Mouse (Mus musculus): ENCODE results near the gene Aoc2. TPM values are rescaled to one million over a fixed set of nuclear protein-coding genes. Genes with fewer than 3 reads are reported as not detected.
"Not testable (repeated sequence)": the region's sequence is repeated elsewhere in the genome, so short reads cannot be mapped to it uniquely, and the experiment has no call there.

Aoc2 gene
- polyA plus RNA-seq, 1 experiment from 2014 or later: 3.1 TPM

GRCm38 (mm10) chr11:101367326-101367935, 42.6 kb downstream of the Aoc2 start, which contains the start of gene G6pc:
Gene G6pc, plus strand, starts transcription at chr11:101367561.
- no peaks in the 10 kb centered on the region for H3K36me3 ChIP-seq (replicated peaks)
- no peak within 1 kb of the TSS for H3K9ac ChIP-seq
- H3K4me1 ChIP-seq: no peaks in the 10 kb centered on the region
- no peaks in the 10 kb centered on the region for H3K27me3 ChIP-seq
- H3K4me3 ChIP-seq (replicated peaks): no peak within 1 kb of the TSS
- H3K4me2 ChIP-seq: no peak within 1 kb of the TSS
- 85% methylated on average over 8 of the region's 8 CpGs for WGBS
- H3K27ac ChIP-seq: no peak within 1 kb of the TSS
- H3K9me3 ChIP-seq: no peaks in the 10 kb centered on the region
- no peak for ATAC-seq (ENCODE audit: low FRiP score)

GRCm38 (mm10) chr11:101370141-101370540, 45.3 kb downstream of the Aoc2 start:
- Histone ChIP-seq H3K4me2 (no peak overlapping the region), H3K4me1 (no peaks in the 10 kb centered on the region), H3K9me3 (no peaks in the 10 kb centered on the region), H3K36me3 (replicated peaks) (no peaks in the 10 kb centered on the region), H3K27me3 (no peaks in the 10 kb centered on the region), H3K27ac (no peak overlapping the region), H3K9ac (no peak overlapping the region), H3K4me3 (replicated peaks) (no peak overlapping the region)
- no peak for ATAC-seq (ENCODE audit: low FRiP score)
- WGBS: 80% methylated on average over 5 of the region's 5 CpGs

DNA sequence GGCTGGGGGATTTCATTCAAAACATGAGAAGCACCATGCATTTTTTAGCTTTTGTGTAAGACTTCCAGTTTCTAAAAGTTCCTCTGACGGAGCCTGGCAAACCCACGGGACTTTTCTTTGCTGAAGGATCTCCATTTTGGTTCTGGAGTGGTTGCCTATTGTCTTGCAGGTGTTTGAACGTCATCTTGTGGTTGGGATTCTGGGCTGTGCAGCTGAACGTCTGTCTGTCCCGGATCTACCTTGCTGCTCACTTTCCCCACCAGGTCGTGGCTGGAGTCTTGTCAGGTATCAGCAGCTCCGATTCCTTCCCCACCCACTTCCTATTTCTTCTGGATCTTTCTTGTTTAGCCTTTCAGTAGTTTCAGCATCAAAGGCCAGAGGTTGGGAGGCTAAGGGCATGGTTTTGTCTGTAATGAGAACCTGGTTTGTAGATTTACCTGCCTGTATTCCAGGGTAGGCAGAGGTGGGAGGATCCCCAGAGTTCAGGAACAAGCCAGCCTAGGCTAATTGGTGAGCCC, 49.6 kb downstream of the Aoc2 start:
- WGBS: 63% methylated on average over 7 of the region's 7 CpGs
- Histone ChIP-seq H3K36me3 (replicated peaks) (no peaks in the 10 kb centered on the region), H3K9me3 (no peaks in the 10 kb centered on the region), H3K27ac (no peak overlapping the region), H3K27me3 (no peaks in the 10 kb centered on the region), H3K4me2 (no peak overlapping the region), H3K4me3 (replicated peaks) (no peak overlapping the region), H3K9ac (no peak overlapping the region), H3K4me1 (no peaks in the 10 kb centered on the region)
- ATAC-seq (ENCODE audit: low FRiP score): no peak

- ATAC-seq (ENCODE audit: low FRiP score); H3K4me2 ChIP-seq; H3K27me3 ChIP-seq: not testable (repeated sequence)
These were observed 53.3 kb downstream of the Aoc2 start for GRCm38 (mm10) chr11:101378196-101378595.

DNA sequence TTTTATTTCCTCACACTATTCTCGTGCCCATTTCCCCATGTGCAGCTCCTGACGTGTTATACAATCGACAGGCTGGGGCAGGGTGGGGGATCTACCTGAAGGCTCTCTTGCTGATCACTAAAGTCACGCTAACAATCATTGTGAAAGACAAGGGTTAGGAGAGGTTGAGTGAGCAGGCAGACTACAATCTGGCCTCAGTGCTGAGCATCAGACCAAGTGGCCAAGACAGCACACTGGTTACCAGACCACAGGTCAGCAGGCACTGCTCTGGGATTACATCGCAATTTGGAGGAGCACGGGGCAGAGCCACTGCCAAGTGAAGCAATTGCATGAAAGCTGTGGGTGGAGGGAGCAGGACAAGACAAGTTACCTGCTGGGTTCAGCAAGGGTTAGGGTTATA, 54.1 kb downstream of the Aoc2 start:
- H3K9ac ChIP-seq: no peak overlapping the region
- no peaks in the 10 kb centered on the region for H3K27me3 ChIP-seq
- no peaks in the 10 kb centered on the region for H3K36me3 ChIP-seq (replicated peaks)
- H3K4me1 ChIP-seq: peaks cover 4% of the 10 kb centered on the region; the same call in 1 of the 2 replicates
- H3K4me3 ChIP-seq (replicated peaks): no peak overlapping the region
- ATAC-seq (ENCODE audit: low FRiP score): no peak
- H3K4me2 ChIP-seq: no peak overlapping the region
- WGBS: 80% methylated on average over 6 of the region's 6 CpGs
- no peak overlapping the region for H3K27ac ChIP-seq
- H3K9me3 ChIP-seq: no peaks in the 10 kb centered on the region

More at GRCm38 (mm10) chr11:101378196-101378595, 53.3 kb downstream of the Aoc2 start:
- H3K4me1 ChIP-seq; H3K36me3 ChIP-seq (replicated peaks); H3K4me3 ChIP-seq (replicated peaks); H3K9me3 ChIP-seq; H3K27ac ChIP-seq; H3K9ac ChIP-seq: not testable (repeated sequence)
- 91% methylated on average over 8 of the region's 8 CpGs for WGBS

Small RNA genes lying within 50 kb of the gene (microRNA-seq; reads per million reads assigned to microRNA genes)
- not detected for gene Gm25593

Other genes starting within 250 kb of the Aoc2 start
- gene Hsd17b1, start 246.7 kb upstream of the Aoc2 start, polyA plus RNA-seq (2016; fragmentation: Nextera tagmentation; extraction: Ambion mirVana): 0.19 and 0.33 TPM in 2 replicates
- 50.7 and 50.9 TPM in 2 replicates for gene Coasy, start 242.5 kb upstream of the Aoc2 start, polyA plus RNA-seq (2016; fragmentation: Nextera tagmentation; extraction: Ambion mirVana)
- gene Mlx, start 237.8 kb upstream of the Aoc2 start, polyA plus RNA-seq (2016; fragmentation: Nextera tagmentation; extraction: Ambion mirVana): 47.6 and 52.6 TPM in 2 replicates
- gene Psmc3ip, start 229.6 kb upstream of the Aoc2 start, polyA plus RNA-seq (2016; fragmentation: Nextera tagmentation; extraction: Ambion mirVana): 59.0 and 62.1 TPM in 2 replicates
- 18.6 and 19.3 TPM in 2 replicates for gene Retreg3, start 205.2 kb upstream of the Aoc2 start, polyA plus RNA-seq (2016; fragmentation: Nextera tagmentation; extraction: Ambion mirVana)
- gene Tubg1, start 205.1 kb upstream of the Aoc2 start, polyA plus RNA-seq (2016; fragmentation: Nextera tagmentation; extraction: Ambion mirVana): 103 and 108 TPM in 2 replicates
- gene Tubg2, start 169.2 kb upstream of the Aoc2 start, polyA plus RNA-seq (2016; fragmentation: Nextera tagmentation; extraction: Ambion mirVana): 7.6 and 8.3 TPM in 2 replicates
- gene Cntnap1, start 154.5 kb upstream of the Aoc2 start, polyA plus RNA-seq (2016; fragmentation: Nextera tagmentation; extraction: Ambion mirVana): 0.46 and 0.57 TPM in 2 replicates
- gene Plekhh3, start 153.7 kb upstream of the Aoc2 start, polyA plus RNA-seq (2016; fragmentation: Nextera tagmentation; extraction: Ambion mirVana): 9.2 and 9.6 TPM in 2 replicates
- gene Ccr10, start 149.6 kb upstream of the Aoc2 start, polyA plus RNA-seq (2016; fragmentation: Nextera tagmentation; extraction: Ambion mirVana): 0.10 TPM in 1 of 2 replicates, not detected in the other
- gene Ezh1, start 98.6 kb upstream of the Aoc2 start, polyA plus RNA-seq (2016; fragmentation: Nextera tagmentation; extraction: Ambion mirVana): 11.1 and 12.5 TPM in 2 replicates
- 43.7 and 49.6 TPM in 2 replicates for gene Ramp2, start 79.0 kb upstream of the Aoc2 start, polyA plus RNA-seq (2016; fragmentation: Nextera tagmentation; extraction: Ambion mirVana)
- gene Vps25, start 71.4 kb upstream of the Aoc2 start, polyA plus RNA-seq (2016; fragmentation: Nextera tagmentation; extraction: Ambion mirVana): 90.4 and 93.1 TPM in 2 replicates
- gene Wnk4, start 64.5 kb upstream of the Aoc2 start, polyA plus RNA-seq (2016; fragmentation: Nextera tagmentation; extraction: Ambion mirVana): 5.7 and 7.5 TPM in 2 replicates
- 1.6 TPM in 2 replicates for gene Cntd1, start 46.1 kb upstream of the Aoc2 start, polyA plus RNA-seq (2016; fragmentation: Nextera tagmentation; extraction: Ambion mirVana)
- 178 and 183 TPM in 2 replicates for gene Coa3, start 45.9 kb upstream of the Aoc2 start, polyA plus RNA-seq (2016; fragmentation: Nextera tagmentation; extraction: Ambion mirVana)
- gene Becn1, start 22.8 kb upstream of the Aoc2 start, polyA plus RNA-seq (2016; fragmentation: Nextera tagmentation; extraction: Ambion mirVana): 164 and 169 TPM in 2 replicates
- 182 and 189 TPM in 2 replicates for gene Psme3, start 8.8 kb upstream of the Aoc2 start, polyA plus RNA-seq (2016; fragmentation: Nextera tagmentation; extraction: Ambion mirVana)
- not detected in 2 replicates for gene Aoc3, start 5.5 kb downstream of the Aoc2 start, polyA plus RNA-seq (2016; fragmentation: Nextera tagmentation; extraction: Ambion mirVana)
- not detected in 2 replicates for gene G6pc, start 42.5 kb downstream of the Aoc2 start, polyA plus RNA-seq (2016; fragmentation: Nextera tagmentation; extraction: Ambion mirVana)
- 94.3 and 98.7 TPM in 2 replicates for gene Aarsd1, start 92.6 kb downstream of the Aoc2 start, polyA plus RNA-seq (2016; fragmentation: Nextera tagmentation; extraction: Ambion mirVana)
- gene Gm27029, start 99.7 kb downstream of the Aoc2 start, polyA plus RNA-seq (2016; fragmentation: Nextera tagmentation; extraction: Ambion mirVana): 5.8 and 6.5 TPM in 2 replicates
- 27.3 and 27.8 TPM in 2 replicates for gene Rundc1, start 100.0 kb downstream of the Aoc2 start, polyA plus RNA-seq (2016; fragmentation: Nextera tagmentation; extraction: Ambion mirVana)
- gene Ptges3l, start 100.3 kb downstream of the Aoc2 start, polyA plus RNA-seq (2016; fragmentation: Nextera tagmentation; extraction: Ambion mirVana): 2.1 and 2.5 TPM in 2 replicates
- gene Rpl27, start 117.2 kb downstream of the Aoc2 start, polyA plus RNA-seq (2016; fragmentation: Nextera tagmentation; extraction: Ambion mirVana): 354 and 378 TPM in 2 replicates
- 2.2 TPM in 2 replicates for gene Ifi35, start 123.3 kb downstream of the Aoc2 start, polyA plus RNA-seq (2016; fragmentation: Nextera tagmentation; extraction: Ambion mirVana)
- 101 and 105 TPM in 2 replicates for gene Rnd2, start 139.9 kb downstream of the Aoc2 start, polyA plus RNA-seq (2016; fragmentation: Nextera tagmentation; extraction: Ambion mirVana)
- gene Vat1, start 141.2 kb downstream of the Aoc2 start, polyA plus RNA-seq (2016; fragmentation: Nextera tagmentation; extraction: Ambion mirVana): 62.9 and 65.4 TPM in 2 replicates
- gene Brca1, start 226.9 kb downstream of the Aoc2 start, polyA plus RNA-seq (2016; fragmentation: Nextera tagmentation; extraction: Ambion mirVana): 24.3 TPM in 2 replicates
- gene Nbr1, start 227.1 kb downstream of the Aoc2 start, polyA plus RNA-seq (2016; fragmentation: Nextera tagmentation; extraction: Ambion mirVana): 118 and 134 TPM in 2 replicates

Measured in forebrain, embryonic 12.5 days (tissue).